Mouse (Mus musculus) lung, adult 18-20 months (tissue): ENCODE results near the gene Tmem30c.
"Not testable (repeated sequence)": the region's sequence is repeated elsewhere in the genome, so short reads cannot be mapped to it uniquely, and the experiment has no call there.

Experiments
- DNase-seq, 2 experiments: peaks; one replicate each; pipeline ENCODE4 v3.0.0; 2022; ENCODE audit warnings: mixed read lengths in 2 of 2

Tmem30c gene

DNA sequence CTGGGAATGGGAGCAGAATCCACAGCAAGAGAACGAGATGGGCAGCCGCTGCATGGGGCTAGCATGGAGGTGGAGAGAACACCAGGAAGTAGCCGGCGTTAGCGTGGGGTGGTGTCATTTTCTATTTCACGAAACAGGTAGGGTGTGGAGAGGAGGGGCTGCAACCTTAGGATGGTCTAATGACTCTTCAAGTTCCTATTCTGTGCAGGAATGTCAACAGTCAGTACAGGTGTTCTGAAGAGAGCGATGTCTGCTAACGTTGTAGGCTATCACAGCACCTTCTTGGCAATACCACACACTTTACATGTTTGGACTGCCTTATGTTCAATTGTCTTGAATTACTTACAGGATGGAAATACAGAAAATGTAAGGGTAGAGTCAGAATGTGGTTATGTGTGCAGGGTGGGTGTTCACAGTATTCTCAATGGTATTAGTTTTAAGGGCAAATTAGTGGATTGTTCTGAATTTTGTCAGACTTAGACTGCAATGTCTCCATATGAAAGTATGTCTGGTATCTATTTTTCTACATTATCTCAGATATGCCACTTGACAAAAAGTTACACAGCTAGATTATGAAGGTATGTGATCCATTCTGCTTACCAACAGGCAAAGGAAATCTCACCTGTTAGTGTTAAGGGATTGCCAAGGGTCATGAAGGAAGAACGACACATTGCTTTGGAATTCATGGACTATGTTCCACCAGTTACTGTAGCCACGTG is 2.7 kb upstream of the Tmem30c start:
- no peak for DNase-seq

- no peak for DNase-seq
These were observed 369 bp downstream of the Tmem30c start for GRCm38 (mm10) chr16:57292296-57292695.

DNA sequence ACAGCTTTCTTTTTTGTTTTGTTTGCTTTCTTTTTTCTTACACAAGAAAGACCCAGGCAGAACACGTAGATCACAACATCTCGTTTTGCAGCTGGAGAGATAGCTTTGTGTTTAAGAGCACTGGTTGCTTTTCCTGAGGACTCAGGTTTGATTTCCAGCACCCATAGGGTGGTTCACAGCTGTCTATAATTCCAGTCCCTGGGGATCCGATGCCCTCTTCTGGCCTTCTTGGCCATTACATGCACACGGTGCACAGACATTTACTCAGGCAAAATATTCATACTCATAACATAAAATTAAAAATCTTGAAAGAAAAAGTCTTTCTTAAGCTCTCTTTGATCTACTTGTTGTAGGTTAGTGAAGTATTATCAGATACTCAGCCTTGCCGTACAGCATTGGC is 969 bp downstream of the Tmem30c start:
- DNase-seq = no peak

GRCm38 (mm10) chr16:57281417-57281816 is 11.2 kb downstream of the Tmem30c start:
- DNase-seq = no peak

GRCm38 (mm10) chr16:57280221-57281217 is 12.1 kb downstream of the Tmem30c start:
- no peak for DNase-seq

DNA sequence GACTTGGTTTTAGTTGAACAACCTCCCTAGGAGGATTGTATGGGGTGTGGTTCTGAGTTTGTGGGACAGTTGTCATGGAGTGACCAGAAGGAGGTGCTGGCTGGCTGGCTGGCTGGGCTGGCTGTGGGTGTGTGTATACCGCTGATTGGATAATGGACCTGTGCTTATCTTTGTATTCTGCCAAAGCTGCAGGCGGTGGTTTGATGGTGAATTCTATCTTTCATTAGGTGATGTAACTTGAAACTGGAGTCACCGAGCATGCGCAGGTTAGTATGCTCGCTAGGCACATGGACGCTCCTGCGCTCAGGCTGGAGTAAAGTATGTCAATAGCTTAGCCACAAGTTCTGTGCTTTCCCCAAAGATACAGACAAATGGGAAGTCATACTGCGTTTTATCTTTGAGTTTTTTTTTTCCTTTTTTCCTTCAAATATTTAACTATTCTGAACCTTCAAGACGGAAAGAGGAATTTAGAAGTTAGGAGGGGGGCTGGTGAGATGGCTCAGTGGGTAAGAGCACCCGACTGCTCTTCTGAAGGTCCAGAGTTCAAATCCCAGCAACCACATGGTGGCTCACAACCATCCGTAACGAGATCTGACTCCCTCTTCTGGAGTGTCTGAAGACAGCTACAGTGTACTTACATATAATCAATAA is 13.6 kb downstream of the Tmem30c start:
- DNase-seq = no peak

DNA sequence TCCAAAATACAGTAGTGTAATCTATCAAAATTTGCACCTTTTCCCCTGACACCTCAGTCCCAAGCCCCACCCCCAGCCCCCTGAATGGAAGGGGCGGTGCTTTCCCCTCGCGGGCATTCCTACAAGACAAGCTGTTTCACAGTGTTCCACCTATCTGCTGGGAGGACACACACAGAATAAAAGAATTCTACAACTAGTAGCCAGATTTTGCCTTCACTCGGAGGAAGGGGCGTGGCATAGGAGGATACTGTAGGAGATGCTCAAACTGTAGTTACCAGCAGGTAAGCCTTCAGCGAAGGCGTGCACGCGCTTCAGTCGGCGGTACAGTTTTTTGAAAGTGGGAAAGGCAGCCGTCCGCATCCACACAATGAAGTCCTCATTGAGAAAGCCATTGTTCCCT is 22.9 kb downstream of the Tmem30c start:
- no peak for DNase-seq

DNA sequence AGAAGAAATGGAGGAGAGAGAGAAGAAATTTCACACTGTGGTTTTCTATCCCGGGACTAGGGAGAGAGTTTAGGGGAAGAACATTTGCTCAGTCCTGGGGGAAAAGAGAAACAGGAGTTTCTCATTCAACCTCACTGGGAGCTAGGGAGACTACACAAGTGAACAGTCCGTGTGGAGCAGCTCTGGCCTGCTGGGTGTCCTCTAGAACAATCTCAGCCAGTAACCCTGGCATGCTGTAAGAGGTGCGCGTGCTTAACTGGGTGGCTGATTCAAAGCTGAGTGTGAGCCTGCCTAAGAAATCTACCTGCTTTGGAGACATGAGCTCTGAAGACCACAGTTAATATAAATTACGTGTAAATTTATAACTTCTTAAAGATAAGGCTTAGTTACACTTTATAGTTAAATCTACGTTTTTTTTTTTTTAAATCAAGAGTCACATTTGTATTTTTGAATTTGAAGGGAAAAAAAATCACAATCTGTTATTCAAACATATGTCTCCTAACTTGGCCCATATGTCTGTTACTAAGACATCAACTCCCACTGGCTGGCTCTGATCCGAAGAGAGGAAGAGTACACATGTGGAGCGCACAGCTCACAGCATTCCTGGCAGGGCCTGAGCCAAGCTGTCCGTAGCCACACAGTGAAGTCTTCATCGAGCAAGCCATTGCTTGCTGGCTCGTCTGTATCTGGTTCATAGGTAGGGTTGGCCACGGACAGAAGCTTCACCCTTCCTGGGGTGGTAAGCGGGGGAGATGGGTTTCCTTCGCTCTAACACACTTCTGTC is 24.4 kb downstream of the Tmem30c start:
- no peak for DNase-seq

- DNase-seq = peak; percentile 41 to 59
These were observed 25.6 kb downstream of the Tmem30c start for GRCm38 (mm10) chr16:57267068-57267467.

GRCm38 (mm10) chr16:57260152-57260551 is 32.5 kb downstream of the Tmem30c start:
- no peak for DNase-seq

DNA sequence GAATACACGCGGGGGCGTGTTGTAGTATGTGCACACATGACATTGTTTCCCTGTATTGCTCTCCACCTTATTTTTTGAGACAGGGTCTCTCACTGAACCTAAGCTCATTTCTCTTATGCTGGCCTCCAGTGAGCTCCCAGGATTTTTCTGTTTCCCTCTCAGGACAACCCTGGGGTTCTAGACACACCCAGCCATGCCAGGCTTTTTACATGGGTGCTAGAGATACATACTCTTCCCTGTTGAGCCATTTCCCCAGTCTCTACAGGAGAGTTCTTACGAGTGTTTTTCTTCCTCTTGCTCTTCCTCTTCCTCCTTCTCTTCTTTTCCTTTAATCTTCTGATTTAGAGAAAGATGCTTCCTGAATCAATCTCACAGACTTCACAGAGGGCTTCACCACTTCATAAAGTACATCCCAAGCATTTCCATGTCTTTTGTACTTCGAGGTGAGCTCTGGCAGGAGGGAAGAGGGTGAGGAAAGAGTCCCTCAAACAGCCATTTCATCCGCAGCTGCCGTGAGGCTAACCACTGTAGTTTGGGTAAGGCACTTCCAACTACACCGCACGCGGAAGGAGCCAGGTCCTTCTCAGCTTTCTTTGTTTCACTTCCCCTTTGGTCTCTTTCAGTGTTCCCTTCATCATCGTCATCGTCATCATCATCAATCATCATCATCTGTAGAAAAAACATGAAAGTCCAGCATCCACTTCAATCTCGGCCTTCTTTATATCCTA is 33.1 kb downstream of the Tmem30c start:
- no peak for DNase-seq

- peak in 1 of 2 experiments; percentile 33 for DNase-seq
These were observed 40.9 kb downstream of the Tmem30c start for GRCm38 (mm10) chr16:57251589-57252421.

DNA sequence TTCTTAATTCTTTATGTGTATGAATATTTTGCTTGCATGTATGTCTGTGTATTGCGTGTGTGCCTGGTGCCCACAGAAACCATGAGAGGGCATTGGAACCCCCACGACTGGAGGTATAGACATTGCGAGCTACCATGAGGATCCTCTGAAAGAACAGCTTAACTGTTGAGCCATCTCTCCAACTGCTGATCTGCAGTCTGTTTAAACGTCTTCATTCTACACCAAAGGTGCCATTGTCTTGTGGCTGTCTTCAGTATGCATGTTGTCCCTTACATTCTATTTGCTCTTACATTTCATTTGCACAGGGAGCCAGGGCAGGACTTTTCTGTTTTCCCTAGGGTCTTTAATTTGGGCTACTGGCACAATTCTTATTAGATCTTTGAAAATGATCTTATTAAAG is 41.7 kb downstream of the Tmem30c start:
- no peak for DNase-seq

- DNase-seq = no peak
These were observed 45.2 kb downstream of the Tmem30c start for GRCm38 (mm10) chr16:57247464-57247863.

GRCm38 (mm10) chr16:57246596-57246995 is 46.1 kb downstream of the Tmem30c start:
- peak; percentile 32 to 41 for DNase-seq

- peak; percentile 73 to 79 for DNase-seq
These were observed 48.8 kb downstream of the Tmem30c start for GRCm38 (mm10) chr16:57243858-57244248.

- no peak for DNase-seq
These were observed 49.3 kb downstream of the Tmem30c start for GRCm38 (mm10) chr16:57243205-57243857.

DNA sequence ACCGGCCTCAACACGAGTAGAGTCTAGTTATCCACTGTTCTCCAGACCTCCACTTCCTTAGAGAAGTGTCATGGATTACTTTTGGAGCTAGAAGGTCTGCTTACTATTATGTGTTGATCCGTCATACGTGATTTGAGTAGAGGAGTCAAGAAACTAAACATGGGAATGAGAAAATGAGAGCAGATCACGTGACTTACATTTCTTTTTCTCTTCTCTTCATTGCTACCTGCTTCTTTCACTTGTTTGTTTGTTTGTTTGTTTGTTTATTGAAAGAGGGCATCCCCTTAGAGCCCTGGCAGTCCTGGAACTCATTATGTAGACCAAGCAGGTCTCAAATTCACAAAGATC is 49.8 kb downstream of the Tmem30c start:
- no peak for DNase-seq

DNA sequence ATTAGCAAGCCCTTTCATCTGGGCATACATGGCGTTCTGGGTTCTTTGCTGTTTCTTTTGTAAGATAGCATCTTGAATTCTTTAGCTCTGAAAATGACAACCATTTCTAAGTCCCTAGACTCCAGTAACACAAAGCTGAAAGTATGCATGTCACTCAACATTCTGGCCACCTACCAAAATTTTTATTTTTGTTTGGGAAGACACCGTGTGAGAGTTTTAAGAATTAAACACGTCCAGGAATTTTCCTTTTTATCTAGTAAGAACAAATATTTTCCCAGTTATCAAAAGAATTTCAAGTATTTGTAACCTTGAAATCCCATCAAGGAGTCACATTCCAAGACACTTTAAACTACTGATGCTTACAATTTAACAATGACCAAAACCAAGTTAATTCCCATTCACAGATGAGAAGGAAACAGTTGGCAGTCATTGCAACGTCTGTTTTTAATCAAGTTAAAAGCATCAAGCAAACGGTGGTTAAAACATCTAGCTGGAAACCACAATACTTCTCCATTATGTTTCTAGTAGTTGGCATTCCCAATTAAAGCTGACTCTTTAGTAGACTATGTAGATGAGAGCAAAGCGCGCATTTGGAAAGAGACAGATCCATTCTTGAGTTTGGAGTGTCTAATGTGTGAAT is 56.7 kb downstream of the Tmem30c start:
- no peak for DNase-seq

DNA sequence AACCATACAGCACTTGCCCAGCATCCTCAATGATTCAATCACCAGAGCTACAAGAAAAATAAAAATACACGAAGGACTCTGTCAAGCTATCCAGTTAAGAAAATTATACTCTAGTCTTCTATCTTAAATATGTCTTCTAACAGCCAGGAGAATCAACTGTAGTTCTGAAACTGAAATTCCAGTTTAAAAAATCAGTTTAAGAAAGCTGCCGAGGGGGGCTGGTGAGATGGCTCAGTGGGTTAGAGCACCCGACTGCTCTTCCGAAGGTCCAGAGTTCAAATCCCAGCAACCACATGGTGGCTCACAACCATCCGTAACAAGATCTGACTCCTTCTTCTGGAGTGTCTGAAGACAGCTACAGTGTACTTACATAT is 60.7 kb downstream of the Tmem30c start:
- DNase-seq = not testable (repeated sequence)
